Mouse (Mus musculus): Measurements from ENCODE around the gene Chd8. TPM values are rescaled to one million over a fixed set of nuclear protein-coding genes. Genes with fewer than 3 reads are reported as not detected.
A peak's percentile ranks its signal among the peaks of the same experiment; 100 is the strongest.

Chd8 gene
- polyA plus RNA-seq, 1 experiment from 2014 or later = 19.2 TPM

GRCm38 (mm10) chr14:52190740-52191359 is 66.7 kb downstream of the Chd8 start:
- Histone ChIP-seq H3K9ac (replicated peaks; ENCODE audit: low read depth) (no peak overlapping the region), H3K4me2 (replicated peaks; ENCODE audit: low read depth, low read length) (no peak overlapping the region), H3K27ac (ENCODE audit: low read length) (no peak overlapping the region), H3K36me3 (ENCODE audit: insufficient read depth, low read length) (no peaks in the 10 kb centered on the region), H3K4me3 (ENCODE audit: low read depth, low read length) (no peak overlapping the region), H3K27me3 (replicated peaks; ENCODE audit: insufficient read depth, low read length) (no peaks in the 10 kb centered on the region), H3K9me3 (ENCODE audit: low read length) (no peaks in the 10 kb centered on the region), H3K4me1 (ENCODE audit: insufficient read depth, low read depth, low read length) (no peaks in the 10 kb centered on the region)
- ATAC-seq (peak; percentile 59), DNase-seq (ENCODE audit: low spot score) (peak; percentile 57)
- TF ChIP-seq EP300 (IDR thresholded peaks at IDR 0.05) (no peak), CTCF (IDR thresholded peaks at IDR 0.05) (peak; percentile 77)

GRCm38 (mm10) chr14:52189519-52189918 is 68.1 kb downstream of the Chd8 start:
- no peak overlapping the region for H3K9ac ChIP-seq (replicated peaks; ENCODE audit: low read depth)
- H3K27me3 ChIP-seq (replicated peaks; ENCODE audit: insufficient read depth, low read length) = no peaks in the 10 kb centered on the region
- TF ChIP-seq CTCF (IDR thresholded peaks at IDR 0.05) = peak; percentile 41
- no peak for TF ChIP-seq EP300 (IDR thresholded peaks at IDR 0.05)
- H3K27ac ChIP-seq (ENCODE audit: low read length) = no peak overlapping the region
- no peak overlapping the region for H3K4me2 ChIP-seq (replicated peaks; ENCODE audit: low read depth, low read length)
- no peaks in the 10 kb centered on the region for H3K36me3 ChIP-seq (ENCODE audit: insufficient read depth, low read length)
- 71% methylated on average over 2 of the region's 2 CpGs for whole genome bisulfite sequencing
- no peaks in the 10 kb centered on the region for H3K4me1 ChIP-seq (ENCODE audit: insufficient read depth, low read depth, low read length)
- DNase-seq (ENCODE audit: low spot score) = peak; percentile 11
- H3K4me3 ChIP-seq (ENCODE audit: low read depth, low read length) = no peak overlapping the region
- ATAC-seq = no peak
- no peaks in the 10 kb centered on the region for H3K9me3 ChIP-seq (ENCODE audit: low read length)

- DNase-seq (ENCODE audit: low spot score) (no peak), ATAC-seq (no peak)
- Histone ChIP-seq H3K4me2 (replicated peaks; ENCODE audit: low read depth, low read length) (no peak overlapping the region), H3K4me1 (ENCODE audit: insufficient read depth, low read depth, low read length) (no peaks in the 10 kb centered on the region), H3K27me3 (replicated peaks; ENCODE audit: insufficient read depth, low read length) (no peaks in the 10 kb centered on the region), H3K9me3 (ENCODE audit: low read length) (no peaks in the 10 kb centered on the region), H3K27ac (ENCODE audit: low read length) (no peak overlapping the region), H3K4me3 (ENCODE audit: low read depth, low read length) (no peak overlapping the region), H3K36me3 (ENCODE audit: insufficient read depth, low read length) (no peaks in the 10 kb centered on the region), H3K9ac (replicated peaks; ENCODE audit: low read depth) (no peak overlapping the region)
- TF ChIP-seq EP300 (IDR thresholded peaks at IDR 0.05) (no peak), CTCF (IDR thresholded peaks at IDR 0.05) (no peak)
- 81% methylated on average over 1 of the region's 1 CpGs for WGBS
These were observed 68.8 kb downstream of the Chd8 start for GRCm38 (mm10) chr14:52188788-52189187.

GRCm38 (mm10) chr14:52166571-52166970 is 91.0 kb downstream of the Chd8 start:
- ATAC-seq = no peak
- H3K4me3 ChIP-seq (ENCODE audit: low read depth, low read length) = no peak overlapping the region
- H3K4me1 ChIP-seq (ENCODE audit: insufficient read depth, low read depth, low read length) = no peaks in the 10 kb centered on the region
- no peak overlapping the region for H3K9ac ChIP-seq (replicated peaks; ENCODE audit: low read depth)
- no peak overlapping the region for H3K4me2 ChIP-seq (replicated peaks; ENCODE audit: low read depth, low read length)
- H3K36me3 ChIP-seq (ENCODE audit: insufficient read depth, low read length) = peaks cover 49% of the 10 kb centered on the region; the same call in 1 of the 2 replicates
- H3K9me3 ChIP-seq (ENCODE audit: low read length) = no peaks in the 10 kb centered on the region
- 92% methylated on average over 2 of the region's 2 CpGs for WGBS
- H3K27ac ChIP-seq (ENCODE audit: low read length) = no peak overlapping the region
- H3K27me3 ChIP-seq (replicated peaks; ENCODE audit: insufficient read depth, low read length) = no peaks in the 10 kb centered on the region
- DNase-seq (ENCODE audit: low spot score) = no peak
- TF ChIP-seq CTCF (IDR thresholded peaks at IDR 0.05) (no peak), EP300 (IDR thresholded peaks at IDR 0.05) (no peak)

- no peak overlapping the region for H3K4me2 ChIP-seq (replicated peaks; ENCODE audit: low read depth, low read length)
- no peak overlapping the region for H3K4me3 ChIP-seq (ENCODE audit: low read depth, low read length)
- no peak for TF ChIP-seq CTCF (IDR thresholded peaks at IDR 0.05)
- TF ChIP-seq EP300 (IDR thresholded peaks at IDR 0.05) = no peak
- no peak overlapping the region for H3K27ac ChIP-seq (ENCODE audit: low read length)
- H3K9me3 ChIP-seq (ENCODE audit: low read length) = no peaks in the 10 kb centered on the region
- no peaks in the 10 kb centered on the region for H3K27me3 ChIP-seq (replicated peaks; ENCODE audit: insufficient read depth, low read length)
- DNase-seq (ENCODE audit: low spot score) (no peak), ATAC-seq (no peak)
- WGBS = 76% methylated on average over 6 of the region's 6 CpGs
- H3K4me1 ChIP-seq (ENCODE audit: insufficient read depth, low read depth, low read length) = no peaks in the 10 kb centered on the region
- H3K36me3 ChIP-seq (ENCODE audit: insufficient read depth, low read length) = peaks cover 47% of the 10 kb centered on the region
- no peak overlapping the region for H3K9ac ChIP-seq (replicated peaks; ENCODE audit: low read depth)
These were observed 96.7 kb downstream of the Chd8 start for GRCm38 (mm10) chr14:52160911-52161310.

GRCm38 (mm10) chr14:52155008-52155407 is 102.6 kb downstream of the Chd8 start:
- 81% methylated on average over 2 of the region's 2 CpGs for WGBS
- TF ChIP-seq CTCF (IDR thresholded peaks at IDR 0.05) (no peak), EP300 (IDR thresholded peaks at IDR 0.05) (no peak)
- no peaks in the 10 kb centered on the region for H3K4me1 ChIP-seq (ENCODE audit: insufficient read depth, low read depth, low read length)
- DNase-seq (ENCODE audit: low spot score) (no peak), ATAC-seq (no peak)
- no peak overlapping the region for H3K4me3 ChIP-seq (ENCODE audit: low read depth, low read length)
- H3K9ac ChIP-seq (replicated peaks; ENCODE audit: low read depth) = no peak overlapping the region
- no peaks in the 10 kb centered on the region for H3K9me3 ChIP-seq (ENCODE audit: low read length)
- H3K27me3 ChIP-seq (replicated peaks; ENCODE audit: insufficient read depth, low read length) = no peaks in the 10 kb centered on the region
- H3K4me2 ChIP-seq (replicated peaks; ENCODE audit: low read depth, low read length) = no peak overlapping the region
- no peak overlapping the region for H3K27ac ChIP-seq (ENCODE audit: low read length)
- peaks cover 6% of the 10 kb centered on the region for H3K36me3 ChIP-seq (ENCODE audit: insufficient read depth, low read length)

GRCm38 (mm10) chr14:52152613-52153012 is 105.0 kb downstream of the Chd8 start:
- H3K36me3 ChIP-seq (ENCODE audit: insufficient read depth, low read length) = no peaks in the 10 kb centered on the region
- no peaks in the 10 kb centered on the region for H3K27me3 ChIP-seq (replicated peaks; ENCODE audit: insufficient read depth, low read length)
- H3K9me3 ChIP-seq (ENCODE audit: low read length) = no peaks in the 10 kb centered on the region
- no peaks in the 10 kb centered on the region for H3K4me1 ChIP-seq (ENCODE audit: insufficient read depth, low read depth, low read length)
- WGBS = 57% methylated on average over 3 of the region's 3 CpGs
- no peak overlapping the region for H3K9ac ChIP-seq (replicated peaks; ENCODE audit: low read depth)
- TF ChIP-seq CTCF (IDR thresholded peaks at IDR 0.05) (no peak), EP300 (IDR thresholded peaks at IDR 0.05) (no peak)
- ATAC-seq = no peak
- no peak for DNase-seq (ENCODE audit: low spot score)
- no peak overlapping the region for H3K4me2 ChIP-seq (replicated peaks; ENCODE audit: low read depth, low read length)
- H3K4me3 ChIP-seq (ENCODE audit: low read depth, low read length) = no peak overlapping the region
- no peak overlapping the region for H3K27ac ChIP-seq (ENCODE audit: low read length)
